8 mouse cellular contexts compared by ENCODE assay signal in the genomic region with DNA sequence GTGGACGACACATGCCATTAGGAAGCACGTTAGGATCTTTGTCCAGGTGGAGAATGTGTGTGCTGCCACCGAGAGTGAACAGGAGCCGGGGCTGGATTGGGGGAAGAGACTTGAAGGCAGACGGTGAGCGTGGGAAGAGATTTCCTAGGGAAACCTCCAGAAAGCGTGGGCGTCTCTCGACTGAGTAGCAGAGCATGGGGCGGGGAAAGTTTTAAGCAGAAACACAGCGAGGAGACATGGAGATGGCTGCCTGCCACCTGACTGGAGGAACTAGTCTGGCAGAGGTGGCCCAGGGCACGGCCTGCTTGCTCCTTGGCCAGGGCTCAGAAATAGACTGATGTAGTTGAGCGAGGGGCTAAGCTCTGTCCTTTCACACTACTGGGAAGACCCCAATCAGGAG.
DNase-seq lines count a peak whose midpoint lies in the region; ATAC-seq lines count a peak whose summit lies in the region.

No protein-coding gene starts in this region.

- peak; percentile 83 for ATAC-seq in frontal cortex, adult (ENCODE audit: low TSS enrichment)
- ATAC-seq in CD4-positive, CD25-positive, alpha-beta regulatory T cell, adult 4 months = no peak

- DNase-seq in heart, adult 11 months = peak; percentile 95
- DNase-seq in heart, adult 9 months (ENCODE audit: low spot score in 2 of 2) = no peak
- peak; percentile 46 for DNase-seq in layer of hippocampus, adult 9-10 months (ENCODE audit: low spot score)
- peak; percentile 46 to 57 for DNase-seq in lung, postnatal 4 days
- no peak for DNase-seq in adrenal gland, postnatal 25 days
- no peak for DNase-seq in thymus, postnatal 4 days

Comparison
In these comparisons a context has a peak if more than half of its experiments do, and no peak if none do; other contexts are left out.
1. DNase-seq: peak in heart, adult 11 months (single experiment), layer of hippocampus, adult 9-10 months (single experiment) and lung, postnatal 4 days (2 of 2); none in heart, adult 9 months (0 of 2), adrenal gland, postnatal 25 days (single experiment) and thymus, postnatal 4 days (single experiment).